Mouse (Mus musculus): ENCODE results near the gene Gm21767. TPM values are rescaled to one million over a fixed set of nuclear protein-coding genes. Genes with fewer than 3 reads are reported as not detected.
"Not testable (repeated sequence)": the region's sequence is repeated elsewhere in the genome, so short reads cannot be mapped to it uniquely, and the experiment has no call there.

Gene Gm21767
- total RNA-seq (2012; rRNA removed), result not detected in 2 replicates

DNA sequence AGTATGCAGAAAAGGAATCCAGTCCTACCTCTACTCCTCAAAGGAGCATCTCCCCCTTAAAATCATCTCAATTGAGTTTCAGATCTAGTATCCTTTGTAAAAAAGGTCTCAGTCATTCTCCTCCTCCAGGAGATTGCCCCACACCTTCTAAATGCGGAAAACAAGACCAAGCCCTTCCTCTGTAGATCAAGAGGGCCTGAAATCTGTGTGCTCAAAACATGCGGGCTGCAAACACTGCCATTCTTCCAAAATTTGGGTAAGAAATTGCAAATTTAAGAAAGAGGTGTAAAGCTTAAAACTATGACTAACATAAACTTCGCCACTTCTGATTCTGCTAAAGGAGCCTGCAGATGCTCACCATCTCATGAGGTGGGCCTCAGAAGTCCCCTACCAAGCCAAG is at the start of gene Gm21767:
Gm21767 (plus strand) TSS at position 301 of the 400 bp plus-strand sequence.
- DNase-seq (ENCODE audit: low read depth, low spot score); H3K4me1 ChIP-seq (ENCODE audit: control insufficient read depth in 2 of 2, insufficient read depth in 2 of 2, low read length in 2 of 2, poor library complexity in 1 of 2); in situ Hi-C loops (cut with MboI; ENCODE audit: low sequenced_read_pairs in 2 of 2, unreplicated experiment in 2 of 2): not testable (repeated sequence)

More for the DNA sequence above, at the start of gene Gm21767:
- not testable (repeated sequence) for H3K27ac ChIP-seq (ENCODE audit: insufficient read depth, low read depth, low read length, poor library complexity, severe bottlenecking); H3K4me3 ChIP-seq (ENCODE audit: insufficient read depth in 1 of 2, low read depth in 1 of 2, low read length in 2 of 2, poor library complexity in 1 of 2, severe bottlenecking in 1 of 2); H3K9me3 ChIP-seq (ENCODE audit: control insufficient read depth, insufficient read depth, low read depth, low read length); H3K9ac ChIP-seq (ENCODE audit: insufficient read depth, low read depth, low read length, poor library complexity, severe bottlenecking); H3K36me3 ChIP-seq (ENCODE audit: control insufficient read depth, insufficient read depth, low read length, poor library complexity, severe bottlenecking)

Measured in ES-E14 (cell line).